Mouse (Mus musculus): ENCODE measurements around the gene Rab5c. TPM values are rescaled to one million over a fixed set of nuclear protein-coding genes. Genes with fewer than 3 reads are reported as not detected.

Gene Rab5c
- total and polyA plus RNA-seq, 3 experiments: 249 to 263 TPM; not detected in 1

- peaks cover 13% of the 10 kb centered on the region for H3K79me2 ChIP-seq (ENCODE audit: control insufficient read depth, insufficient read depth, low read length, poor library complexity)
- H3K4me3 ChIP-seq (ENCODE audit: control insufficient read depth in 1 of 2, insufficient read depth in 1 of 2, low read depth in 2 of 2, low read length in 2 of 2): peak overlapping the region in 1 of 2 experiments; percentile 10; a peak in 1 of 4 replicates
- no peak for TF ChIP-seq EP300 (IDR thresholded peaks at IDR 0.05; ENCODE audit: low read depth in 1 of 2, low read length in 2 of 2)
- TF ChIP-seq KAT2A (conservative IDR thresholded peaks at IDR 0.05; ENCODE audit: low read depth, low read length): no peak
- peaks cover 5 to 27% of the 10 kb centered on the region in 2 experiments; a peak in 3 of 4 replicates for H3K4me1 ChIP-seq (ENCODE audit: control insufficient read depth in 1 of 2, insufficient read depth in 2 of 2, low read length in 2 of 2)
- no peak for DNase-seq (ENCODE audit: low read depth, low spot score)
- H3K36me3 ChIP-seq (ENCODE audit: control insufficient read depth in 1 of 2, insufficient read depth in 2 of 2, low read length in 2 of 2): peaks cover 4 to 28% of the 10 kb centered on the region in 2 experiments
- H3K9me3 ChIP-seq (replicated peaks; ENCODE audit: insufficient read depth, low read length): no peaks in the 10 kb centered on the region
- H3K27me3 ChIP-seq (ENCODE audit: control insufficient read depth in 1 of 2, insufficient read depth in 2 of 2, low read length in 2 of 2): no peaks in the 10 kb centered on the region
- peak overlapping the region; percentile 79 for H3K27ac ChIP-seq (ENCODE audit: control insufficient read depth, low read depth, low read length)
- H3K9ac ChIP-seq (ENCODE audit: control insufficient read depth, low read depth, low read length, poor library complexity, severe bottlenecking): peak overlapping the region; percentile 52
Observed at GRCm38 (mm10) chr11:100713174-100713573, 24.8 kb downstream of the Rab5c start.

GRCm38 (mm10) chr11:100711783-100712615 is 26.0 kb downstream of the Rab5c start, which contains the start of gene Kat2a:
TSS of gene Kat2a (minus strand) at chr11:100712465.
- peaks cover 5 to 27% of the 10 kb centered on the region in 2 experiments; a peak in 3 of 4 replicates for H3K4me1 ChIP-seq (ENCODE audit: control insufficient read depth in 1 of 2, insufficient read depth in 2 of 2, low read length in 2 of 2)
- peak within 1 kb of the TSS; percentile 86 to 97 for H3K4me3 ChIP-seq (ENCODE audit: control insufficient read depth in 1 of 2, insufficient read depth in 1 of 2, low read depth in 2 of 2, low read length in 2 of 2)
- no peaks in the 10 kb centered on the region for H3K9me3 ChIP-seq (replicated peaks; ENCODE audit: insufficient read depth, low read length)
- H3K79me2 ChIP-seq (ENCODE audit: control insufficient read depth, insufficient read depth, low read length, poor library complexity): peaks cover 13% of the 10 kb centered on the region
- peaks cover 2 to 28% of the 10 kb centered on the region in 2 experiments for H3K36me3 ChIP-seq (ENCODE audit: control insufficient read depth in 1 of 2, insufficient read depth in 2 of 2, low read length in 2 of 2)
- DNase-seq (ENCODE audit: low read depth, low spot score): peak; percentile 89
- peak within 1 kb of the TSS; percentile 79 for H3K27ac ChIP-seq (ENCODE audit: control insufficient read depth, low read depth, low read length)
- no peaks in the 10 kb centered on the region for H3K27me3 ChIP-seq (ENCODE audit: control insufficient read depth in 1 of 2, insufficient read depth in 2 of 2, low read length in 2 of 2)
- peak within 1 kb of the TSS; percentile 96 for H3K9ac ChIP-seq (ENCODE audit: control insufficient read depth, low read depth, low read length, poor library complexity, severe bottlenecking)
- TF ChIP-seq RCOR1 (IDR thresholded peaks at IDR 0.05; ENCODE audit: low read depth, low read length): peak; percentile 36; the same call in 1 of the 2 replicates
- no peak for TF ChIP-seq MEF2A (IDR thresholded peaks at IDR 0.05; ENCODE audit: extremely low read depth, insufficient replicate concordance, low read depth, low read length, poor library complexity, severe bottlenecking)
- peak; percentile 55 for TF ChIP-seq TCF12 (IDR thresholded peaks at IDR 0.05; ENCODE audit: low read depth, low read length)
- TF ChIP-seq ZMIZ1 (IDR thresholded peaks at IDR 0.05; ENCODE audit: low read depth, low read length): peak; percentile 68; the same call in 1 of the 2 replicates
- peak; percentile 95 to 99 for TF ChIP-seq POLR2A (IDR thresholded peaks at IDR 0.05; ENCODE audit: control insufficient read depth in 1 of 2, insufficient read depth in 1 of 2, low read depth in 1 of 2, low read length in 2 of 2, poor library complexity in 1 of 2)
- no peak for TF ChIP-seq ETS1 (IDR thresholded peaks at IDR 0.05; ENCODE audit: low read depth, low read length)
- peak; percentile 99 for TF ChIP-seq HCFC1 (IDR thresholded peaks at IDR 0.05; ENCODE audit: low read depth, low read length)
- peak; percentile 97 for TF ChIP-seq POLR2AphosphoS2 (IDR thresholded peaks at IDR 0.05; ENCODE audit: low read length)
- no peak; a peak in 1 of 6 replicates for TF ChIP-seq CTCF (IDR thresholded peaks at IDR 0.05 in 2 of 3, conservative IDR thresholded peaks at IDR 0.05 in 1 of 3; ENCODE audit: control insufficient read depth in 1 of 3, insufficient read depth in 1 of 3, low read depth in 2 of 3, low read length in 3 of 3, poor library complexity in 1 of 3, severe bottlenecking in 1 of 3)
- TF ChIP-seq NRF1 (IDR thresholded peaks at IDR 0.05; ENCODE audit: insufficient read depth, low read depth, low read length, poor library complexity, severe bottlenecking): peak; percentile 95
- TF ChIP-seq SIN3A (IDR thresholded peaks at IDR 0.05; ENCODE audit: low read length): peak; percentile 87
- TF ChIP-seq KAT2A (conservative IDR thresholded peaks at IDR 0.05; ENCODE audit: low read depth, low read length): peak; percentile 92
- TF ChIP-seq ZC3H11A (IDR thresholded peaks at IDR 0.05; ENCODE audit: low read depth, low read length): peak; percentile 15; the same call in 1 of the 2 replicates
- no peak for TF ChIP-seq USF2 (IDR thresholded peaks at IDR 0.05; ENCODE audit: borderline replicate concordance in 1 of 2, insufficient read depth in 1 of 2, low read depth in 1 of 2, low read length in 2 of 2)
- no peak; the same call in none of the 2 replicates for TF ChIP-seq SMC3 (IDR thresholded peaks at IDR 0.05; ENCODE audit: low read depth, low read length)
- TF ChIP-seq UBTF (IDR thresholded peaks at IDR 0.05; ENCODE audit: borderline replicate concordance, insufficient read depth, low read depth, low read length): no peak
- TF ChIP-seq TBP (IDR thresholded peaks at IDR 0.05; ENCODE audit: low read depth, low read length): peak; percentile 66
- TF ChIP-seq JUND (IDR thresholded peaks at IDR 0.05; ENCODE audit: low read depth, low read length): no peak
- TF ChIP-seq NELFE (IDR thresholded peaks at IDR 0.05; ENCODE audit: low read depth, low read length): peak; percentile 97
- TF ChIP-seq E2F4 (IDR thresholded peaks at IDR 0.05; ENCODE audit: borderline replicate concordance, low read depth, low read length): no peak
- TF ChIP-seq GABPA (IDR thresholded peaks at IDR 0.05; ENCODE audit: low read depth, low read length): no peak
- TF ChIP-seq ZKSCAN1 (IDR thresholded peaks at IDR 0.05; ENCODE audit: low read depth, low read length): no peak
- no peak for TF ChIP-seq CHD2 (IDR thresholded peaks at IDR 0.05; ENCODE audit: low read length)
- peak; percentile 78 for TF ChIP-seq ELF1 (IDR thresholded peaks at IDR 0.05; ENCODE audit: low read depth, low read length)
- TF ChIP-seq POLR2AphosphoS5 (IDR thresholded peaks at IDR 0.05; ENCODE audit: borderline replicate concordance, low read depth, low read length): no peak
- peak; percentile 95 for TF ChIP-seq MYC (IDR thresholded peaks at IDR 0.05; ENCODE audit: low read depth, low read length)
- no peak for TF ChIP-seq BHLHE40 (IDR thresholded peaks at IDR 0.05; ENCODE audit: borderline replicate concordance, low read depth, low read length)
